Mouse (Mus musculus) lung, embryonic 14.5 days (tissue): ENCODE measurements around the gene Sva. TPM values are rescaled to one million over a fixed set of nuclear protein-coding genes. Genes with fewer than 3 reads are reported as not detected.

Experiments
- ATAC-seq: fragments of 200-750 bp; cut with Nextera tagmentation; 2 replicates; pipeline ENCODE4 v1.8.0; 2017; ENCODE audit warnings: mild to moderate bottlenecking, moderate TSS enrichment, moderate library complexity; ENCODE audit not compliant: insufficient read depth
- DNase-seq: peaks from one replicate; pipeline ENCODE4 v3.0.0-alpha.2; 2015
- H3K27ac ChIP-seq: fragments of 300-500 bp; sonication (generic); 2 replicates; pipeline ENCODE4 v1.5.1; 2014; ENCODE audit warnings: low read depth, mild to moderate bottlenecking, moderate library complexity
- H3K27me3 ChIP-seq: fragments of 300-500 bp; sonication (generic); 2 replicates; pipeline ENCODE4 v1.6.1; 2014; ENCODE audit warnings: low read length, control low read depth; ENCODE audit not compliant: insufficient read depth
- H3K36me3 ChIP-seq: fragments of 300-500 bp; sonication (generic); 2 replicates; pipeline ENCODE4 v1.6.1; 2014; ENCODE audit warnings: control low read depth; ENCODE audit not compliant: insufficient read depth
- H3K4me1 ChIP-seq: fragments of 300-500 bp; sonication (generic); 2 replicates; pipeline ENCODE4 v1.6.1; 2014; ENCODE audit warnings: antibody characterized with exemption, control low read depth; ENCODE audit not compliant: insufficient read depth
- H3K4me2 ChIP-seq: fragments of 300-500 bp; sonication (generic); 2 replicates; pipeline ENCODE4 v1.6.1; 2014; ENCODE audit warnings: mild to moderate bottlenecking
- H3K4me3 ChIP-seq: fragments of 300-500 bp; sonication (generic); 2 replicates; pipeline ENCODE4 v1.5.1; 2014; ENCODE audit warnings: low read depth, low read length
- H3K9ac ChIP-seq: fragments of 300-500 bp; sonication (generic); 2 replicates; pipeline ENCODE4 v1.6.1; 2014
- H3K9me3 ChIP-seq: fragments of 300-500 bp; sonication (generic); 2 replicates; pipeline ENCODE4 v1.6.1; 2016; ENCODE audit warnings: low read depth, low read length, control low read depth
- CTCF ChIP-seq: IDR thresholded peaks from 2 replicates; pipeline ENCODE4 v1.5.1; 2016; ENCODE audit warnings: antibody characterized with exemption, low read depth
- polyA plus RNA-seq: library from polyadenylated mRNA; unstranded; fragments of >200 nt; fragmentation: Nextera tagmentation; extraction: Ambion mirVana; gene quantifications from 2 replicates; pipeline ENCODE4 v1.2.1, GENCODE M21; 2014

Sva gene
- polyA plus RNA-seq = not detected in 2 replicates

GRCm38 (mm10) chr6:42038094-42038493 lies at the start of gene Sva:
Gene Sva (plus strand): TSS chr6:42038394.
- ATAC-seq (no peak), DNase-seq (no peak)
- H3K4me2 ChIP-seq = no peak within 1 kb of the TSS
- H3K27me3 ChIP-seq = no peaks in the 10 kb centered on the region
- no peaks in the 10 kb centered on the region for H3K36me3 ChIP-seq
- H3K9me3 ChIP-seq = no peaks in the 10 kb centered on the region
- H3K9ac ChIP-seq = no peak within 1 kb of the TSS
- H3K4me1 ChIP-seq = no peaks in the 10 kb centered on the region
- H3K27ac ChIP-seq = no peak within 1 kb of the TSS
- no peak within 1 kb of the TSS for H3K4me3 ChIP-seq
- TF ChIP-seq CTCF = no peak

Other genes with a start within 250 kb of the Sva start
- gene Pip, start 190.9 kb upstream of the Sva start, polyA plus RNA-seq = not detected in 2 replicates
- gene Sval2, start 185.4 kb upstream of the Sva start, polyA plus RNA-seq = not detected in 2 replicates
- not detected in 2 replicates for gene Sval1, start 86.8 kb upstream of the Sva start, polyA plus RNA-seq
- not detected in 2 replicates for gene Sval3, start 70.3 kb upstream of the Sva start, polyA plus RNA-seq
- gene Tas2r139, start 102.5 kb downstream of the Sva start, polyA plus RNA-seq = not detected in 2 replicates
- not detected in 2 replicates for gene Tas2r144, start 176.9 kb downstream of the Sva start, polyA plus RNA-seq
- 31.8 and 34.2 TPM in 2 replicates for gene Gstk1, start 207.5 kb downstream of the Sva start, polyA plus RNA-seq
- 1.9 TPM in 2 replicates for gene Tmem139, start 223.6 kb downstream of the Sva start, polyA plus RNA-seq
- 71.1 and 75.1 TPM in 2 replicates for gene Casp2, start 226.6 kb downstream of the Sva start, polyA plus RNA-seq
- 0.09 TPM in 1 of 2 replicates, not detected in the other for gene Clcn1, start 248.3 kb downstream of the Sva start, polyA plus RNA-seq